Mouse (Mus musculus): Measurements from ENCODE around the gene Nudt4.

Gene Nudt4

GRCm38 (mm10) chr10:95501033-95501432 lies 62.9 kb downstream of the Nudt4 start:
- DNase-seq (ENCODE audit: low spot score), result no peak
